Mouse (Mus musculus) cortical plate, adult 2 months (tissue): ENCODE data around the gene Mlh1.

Experiments
- CTCF ChIP-seq: fragments of 200-500 bp; IDR thresholded peaks from 2 replicates; pipeline ENCODE4 v1.5.1; 2011; ENCODE audit warnings: mild to moderate bottlenecking, control low read depth, low read length; ENCODE audit not compliant: insufficient read depth; ENCODE audit errors: extremely low read depth
- POLR2A ChIP-seq: fragments of 200-500 bp; IDR thresholded peaks from 2 replicates; pipeline ENCODE4 v1.6.1; 2011; ENCODE audit warnings: mild to moderate bottlenecking, low read length, control low read depth; ENCODE audit not compliant: insufficient read depth; ENCODE audit errors: extremely low read depth

DNA sequence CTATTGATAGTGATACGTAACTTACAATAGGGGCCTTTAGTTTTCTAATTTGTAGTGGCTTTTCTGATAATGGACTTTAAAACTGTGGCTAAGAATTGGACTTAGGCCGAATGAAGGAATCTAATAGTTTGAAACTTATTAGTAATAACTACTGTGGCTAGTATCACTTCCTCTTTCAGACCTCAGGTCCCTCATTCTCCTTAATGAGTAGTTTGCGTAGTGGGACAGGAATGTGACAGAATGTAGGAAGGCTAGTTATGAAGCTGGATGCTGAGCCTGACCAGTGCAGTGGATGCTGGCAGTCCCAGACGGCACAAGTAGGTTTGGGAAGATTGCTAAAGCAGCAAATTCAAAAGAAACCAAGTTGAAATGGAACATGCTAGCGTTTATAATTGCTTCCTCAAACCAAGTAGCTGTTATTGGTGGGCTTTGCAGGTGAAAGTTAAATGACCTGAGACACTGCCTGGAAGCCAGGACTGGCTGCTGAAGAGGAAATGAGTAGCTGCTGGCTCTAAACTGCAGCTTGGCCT lies 51.0 kb downstream of the Mlh1 start:
- TF ChIP-seq POLR2A (no peak), CTCF (no peak)
